Mouse (Mus musculus) forebrain, embryonic 15.5 days (tissue): ENCODE data around the gene Kpna2. TPM values are rescaled to one million over a fixed set of nuclear protein-coding genes. Genes with fewer than 3 reads are reported as not detected.
"Not testable (repeated sequence)": the region's sequence is repeated elsewhere in the genome, so short reads cannot be mapped to it uniquely, and the experiment has no call there.

Source experiments
- ATAC-seq: fragments of 200-750 bp; cut with Nextera tagmentation; replicated peaks from 2 replicates; pipeline ENCODE4 v1.8.0; 2017; ENCODE audit warnings: mild to moderate bottlenecking, moderate TSS enrichment, moderate library complexity
- H3K27ac ChIP-seq: fragments of 300-500 bp; sonication (generic); replicated peaks from 2 replicates; pipeline ENCODE4 v1.5.1; 2015; ENCODE audit warnings: mild to moderate bottlenecking, inconsistent platforms
- H3K27me3 ChIP-seq: fragments of 300-500 bp; sonication (generic); 2 replicates; pipeline ENCODE4 v1.6.1; 2015; ENCODE audit warnings: inconsistent platforms
- H3K36me3 ChIP-seq: fragments of 300-500 bp; sonication (generic); 2 replicates; pipeline ENCODE4 v1.6.1; 2015; ENCODE audit warnings: mild to moderate bottlenecking, inconsistent platforms
- H3K4me1 ChIP-seq: fragments of 300-500 bp; sonication (generic); 2 replicates; pipeline ENCODE4 v1.6.1; 2015; ENCODE audit warnings: inconsistent platforms
- H3K4me2 ChIP-seq: fragments of 300-500 bp; sonication (generic); replicated peaks from 2 replicates; pipeline ENCODE4 v1.6.1; 2015; ENCODE audit warnings: mild to moderate bottlenecking, inconsistent platforms
- H3K4me3 ChIP-seq: fragments of 300-500 bp; sonication (generic); 2 replicates; pipeline ENCODE4 v1.5.1; 2015; ENCODE audit warnings: mild to moderate bottlenecking, inconsistent platforms
- H3K9ac ChIP-seq: fragments of 300-500 bp; sonication (generic); replicated peaks from 2 replicates; pipeline ENCODE4 v1.6.1; 2015; ENCODE audit warnings: mild to moderate bottlenecking, inconsistent platforms
- H3K9me3 ChIP-seq: fragments of 300-500 bp; sonication (generic); 2 replicates; pipeline ENCODE4 v1.6.1; 2016; ENCODE audit warnings: inconsistent platforms
- WGBS: fragments of 180-500 bp; shearing (Covaris S2); methylation state at CpG from one replicate; pipeline ENCODE4 v1.1.7; 2015; ENCODE audit warnings: mixed read lengths; 5-methylcytosine and 5-hydroxymethylcytosine counted together
- polyA plus RNA-seq: library from polyadenylated mRNA; unstranded; fragments of >200 nt; fragmentation: Nextera tagmentation; extraction: Ambion mirVana; gene quantifications from 2 replicates; pipeline ENCODE4 v1.2.1, GENCODE M21; 2015

Kpna2 gene
- polyA plus RNA-seq, 1 experiment from 2014 or later: 262 TPM

- WGBS: 0% methylated on average over 26 of the region's 26 CpGs
- peak overlapping the region; percentile 82 for H3K27ac ChIP-seq
- ATAC-seq: peak; percentile 30; the same call in 1 of the 2 replicates
- H3K4me1 ChIP-seq: peaks cover 26% of the 10 kb centered on the region
- peak overlapping the region; percentile 87 for H3K4me3 ChIP-seq
- peak overlapping the region; percentile 57 for H3K4me2 ChIP-seq
- peaks cover 31% of the 10 kb centered on the region for H3K36me3 ChIP-seq
- H3K9ac ChIP-seq: peak overlapping the region; percentile 72
- no peaks in the 10 kb centered on the region for H3K27me3 ChIP-seq
- H3K9me3 ChIP-seq: no peaks in the 10 kb centered on the region
Measured at GRCm38 (mm10) chr11:106998651-106999150, 640 bp downstream of the Kpna2 start.

GRCm38 (mm10) chr11:106997976-106998375 lies 1.4 kb downstream of the Kpna2 start:
- no peak for ATAC-seq
- Histone ChIP-seq H3K9me3 (no peaks in the 10 kb centered on the region), H3K27me3 (no peaks in the 10 kb centered on the region), H3K4me3 (peak overlapping the region; percentile 87), H3K36me3 (peaks cover 34% of the 10 kb centered on the region), H3K4me2 (peak overlapping the region; percentile 57), H3K4me1 (peaks cover 26% of the 10 kb centered on the region), H3K9ac (peak overlapping the region; percentile 72), H3K27ac (peak overlapping the region; percentile 82)
- WGBS: 7% methylated on average over 5 of the region's 5 CpGs

GRCm38 (mm10) chr11:106996492-106996891 lies 2.8 kb downstream of the Kpna2 start:
- H3K27ac ChIP-seq, H3K4me3 ChIP-seq, H3K9me3 ChIP-seq, ATAC-seq, H3K9ac ChIP-seq, H3K27me3 ChIP-seq: not testable (repeated sequence)
- peaks cover 37% of the 10 kb centered on the region for H3K36me3 ChIP-seq
- H3K4me2 ChIP-seq: 0 out of 2 replicates have a peak overlapping the region, but pooled peaks have one; percentile 57
- H3K4me1 ChIP-seq: peaks cover 20% of the 10 kb centered on the region
- 98% methylated on average over 7 of the region's 7 CpGs for WGBS

- Histone ChIP-seq H3K9ac (no peak overlapping the region), H3K27ac (no peak overlapping the region), H3K27me3 (no peaks in the 10 kb centered on the region), H3K4me3 (no peak overlapping the region), H3K9me3 (no peaks in the 10 kb centered on the region), H3K4me2 (no peak overlapping the region), H3K4me1 (peaks cover 20% of the 10 kb centered on the region), H3K36me3 (peaks cover 54% of the 10 kb centered on the region)
- 86% methylated on average over 3 of the region's 3 CpGs for WGBS
- ATAC-seq: no peak
Measured at GRCm38 (mm10) chr11:106994246-106995085, 4.9 kb downstream of the Kpna2 start.

- Histone ChIP-seq H3K36me3 (peaks cover 41% of the 10 kb centered on the region), H3K9ac (no peak overlapping the region), H3K4me2 (no peak overlapping the region), H3K9me3 (no peaks in the 10 kb centered on the region), H3K27ac (no peak overlapping the region), H3K4me3 (no peak overlapping the region), H3K27me3 (no peaks in the 10 kb centered on the region), H3K4me1 (no peaks in the 10 kb centered on the region)
- WGBS: 89% methylated on average over 2 of the region's 2 CpGs
- ATAC-seq: no peak
Measured at GRCm38 (mm10) chr11:106987384-106987783, 12.0 kb downstream of the Kpna2 start.

- H3K9ac ChIP-seq, H3K4me3 ChIP-seq, H3K27me3 ChIP-seq, H3K4me2 ChIP-seq, H3K27ac ChIP-seq, H3K4me1 ChIP-seq, ATAC-seq, H3K9me3 ChIP-seq: not testable (repeated sequence)
- H3K36me3 ChIP-seq: peaks cover 35% of the 10 kb centered on the region
- WGBS: 85% methylated on average over 9 of the region's 9 CpGs
Measured at GRCm38 (mm10) chr11:106985979-106986604, 13.2 kb downstream of the Kpna2 start.

- Histone ChIP-seq H3K9me3 (no peaks in the 10 kb centered on the region), H3K27me3 (no peaks in the 10 kb centered on the region), H3K4me2 (no peak overlapping the region), H3K4me1 (no peaks in the 10 kb centered on the region), H3K27ac (no peak overlapping the region), H3K36me3 (peaks cover 4% of the 10 kb centered on the region; the same call in 1 of the 2 replicates), H3K4me3 (no peak overlapping the region), H3K9ac (no peak overlapping the region)
- no peak for ATAC-seq
- 59% methylated on average over 5 of the region's 5 CpGs for whole genome bisulfite sequencing
Measured at GRCm38 (mm10) chr11:106982351-106982750, 17.0 kb downstream of the Kpna2 start.

- ATAC-seq: no peak
- Histone ChIP-seq H3K36me3 (no peaks in the 10 kb centered on the region), H3K4me2 (no peak overlapping the region), H3K27ac (no peak overlapping the region), H3K4me1 (no peaks in the 10 kb centered on the region), H3K9me3 (no peaks in the 10 kb centered on the region), H3K9ac (no peak overlapping the region), H3K27me3 (no peaks in the 10 kb centered on the region), H3K4me3 (no peak overlapping the region)
- WGBS: 3% methylated on average over 1 of the region's 1 CpGs
Measured at GRCm38 (mm10) chr11:106981787-106982186, 17.6 kb downstream of the Kpna2 start.

GRCm38 (mm10) chr11:106980455-106980854 lies 18.9 kb downstream of the Kpna2 start:
- no peaks in the 10 kb centered on the region for H3K27me3 ChIP-seq
- H3K4me1 ChIP-seq: no peaks in the 10 kb centered on the region
- WGBS: 22% methylated on average over 7 of the region's 7 CpGs
- H3K4me2 ChIP-seq: no peak overlapping the region
- no peaks in the 10 kb centered on the region for H3K9me3 ChIP-seq
- no peak overlapping the region for H3K27ac ChIP-seq
- H3K4me3 ChIP-seq: no peak overlapping the region
- H3K9ac ChIP-seq: no peak overlapping the region
- no peaks in the 10 kb centered on the region for H3K36me3 ChIP-seq
- ATAC-seq: no peak

- no peak for ATAC-seq
- no peak overlapping the region for H3K4me3 ChIP-seq
- no peaks in the 10 kb centered on the region for H3K9me3 ChIP-seq
- no peaks in the 10 kb centered on the region for H3K4me1 ChIP-seq
- no peak overlapping the region for H3K9ac ChIP-seq
- H3K27me3 ChIP-seq: no peaks in the 10 kb centered on the region
- 87% methylated on average over 8 of the region's 8 CpGs for WGBS
- no peaks in the 10 kb centered on the region for H3K36me3 ChIP-seq
- no peak overlapping the region for H3K27ac ChIP-seq
- no peak overlapping the region for H3K4me2 ChIP-seq
Measured at GRCm38 (mm10) chr11:106976194-106976593, 23.1 kb downstream of the Kpna2 start.

GRCm38 (mm10) chr11:106975419-106976177 lies 23.7 kb downstream of the Kpna2 start:
- no peak overlapping the region for H3K27ac ChIP-seq
- no peaks in the 10 kb centered on the region for H3K27me3 ChIP-seq
- no peaks in the 10 kb centered on the region for H3K4me1 ChIP-seq
- H3K4me3 ChIP-seq: no peak overlapping the region
- H3K36me3 ChIP-seq: no peaks in the 10 kb centered on the region
- no peak for ATAC-seq
- no peak overlapping the region for H3K4me2 ChIP-seq
- H3K9me3 ChIP-seq: no peaks in the 10 kb centered on the region
- no peak overlapping the region for H3K9ac ChIP-seq
- 84% methylated on average over 8 of the region's 8 CpGs for WGBS

- H3K36me3 ChIP-seq: no peaks in the 10 kb centered on the region
- H3K9me3 ChIP-seq: no peaks in the 10 kb centered on the region
- no peak overlapping the region for H3K9ac ChIP-seq
- ATAC-seq: no peak
- no peak overlapping the region for H3K4me2 ChIP-seq
- WGBS: 86% methylated on average over 2 of the region's 2 CpGs
- no peaks in the 10 kb centered on the region for H3K27me3 ChIP-seq
- H3K27ac ChIP-seq: no peak overlapping the region
- no peak overlapping the region for H3K4me3 ChIP-seq
- H3K4me1 ChIP-seq: no peaks in the 10 kb centered on the region
Measured at GRCm38 (mm10) chr11:106974440-106974839, 24.9 kb downstream of the Kpna2 start.
